Mouse (Mus musculus): ENCODE measurements around the gene Olfr91. TPM values are rescaled to one million over a fixed set of nuclear protein-coding genes. Genes with fewer than 3 reads are reported as not detected.

Gene Olfr91
- polyA plus RNA-seq, 1 experiment from 2014 or later, result not detected

GRCm38 (mm10) chr17:37046312-37047112 lies 51.6 kb downstream of the Olfr91 start:
- Histone ChIP-seq H3K9me3 (ENCODE audit: control insufficient read depth) (no peaks in the 10 kb centered on the region), H3K27ac (ENCODE audit: low read depth, low read length) (no peak overlapping the region), H3K27me3 (replicated peaks; ENCODE audit: control insufficient read depth, insufficient read depth, low read length) (peaks cover 9% of the 10 kb centered on the region; the same call in 1 of the 2 replicates), H3K36me3 (ENCODE audit: control insufficient read depth, insufficient read depth) (no peaks in the 10 kb centered on the region), H3K4me1 (replicated peaks; ENCODE audit: control insufficient read depth, insufficient read depth, low read length) (peaks cover 7% of the 10 kb centered on the region; the same call in 1 of the 2 replicates), H3K9ac (ENCODE audit: low read depth, low read length) (peak overlapping the region; percentile 77), H3K4me3 (ENCODE audit: low read depth, low read length) (peak overlapping the region; percentile 68), H3K4me2 (replicated peaks; ENCODE audit: low read depth) (peak overlapping the region; percentile 97)
- under 1% methylated on average over 23 of the region's 58 CpGs for WGBS
- ATAC-seq, result peak; percentile 36
- TF ChIP-seq CTCF (IDR thresholded peaks at IDR 0.05; ENCODE audit: low read depth), result peak; percentile 49; the same call in 1 of the 2 replicates

- no peaks in the 10 kb centered on the region for H3K9me3 ChIP-seq (ENCODE audit: control insufficient read depth)
- peak within 1 kb of the TSS; percentile 68 for H3K4me3 ChIP-seq (ENCODE audit: low read depth, low read length)
- H3K27me3 ChIP-seq (replicated peaks; ENCODE audit: control insufficient read depth, insufficient read depth, low read length), result peaks cover 9% of the 10 kb centered on the region; the same call in 1 of the 2 replicates
- peaks cover 7% of the 10 kb centered on the region; the same call in 1 of the 2 replicates for H3K4me1 ChIP-seq (replicated peaks; ENCODE audit: control insufficient read depth, insufficient read depth, low read length)
- no peaks in the 10 kb centered on the region for H3K36me3 ChIP-seq (ENCODE audit: control insufficient read depth, insufficient read depth)
- WGBS, result under 1% methylated on average over 52 of the region's 55 CpGs
- ATAC-seq, result peak; percentile 70
- TF ChIP-seq CTCF (IDR thresholded peaks at IDR 0.05; ENCODE audit: low read depth), result no peak
- H3K27ac ChIP-seq (ENCODE audit: low read depth, low read length), result 0 out of 2 replicates have a peak within 1 kb of the TSS, but pooled peaks have one; percentile 21
- H3K9ac ChIP-seq (ENCODE audit: low read depth, low read length), result peak within 1 kb of the TSS; percentile 77
- peak within 1 kb of the TSS; percentile 97 for H3K4me2 ChIP-seq (replicated peaks; ENCODE audit: low read depth)
Measured at GRCm38 (mm10) chr17:37045611-37046311, 52.3 kb downstream of the Olfr91 start, which contains the start of gene Gabbr1. Gabbr1 (plus strand) TSS chr17:37045966.

GRCm38 (mm10) chr17:37044651-37045244 lies 53.3 kb downstream of the Olfr91 start:
- TF ChIP-seq CTCF (IDR thresholded peaks at IDR 0.05; ENCODE audit: low read depth), result no peak
- Histone ChIP-seq H3K9me3 (ENCODE audit: control insufficient read depth) (no peaks in the 10 kb centered on the region), H3K27ac (ENCODE audit: low read depth, low read length) (no peak overlapping the region), H3K27me3 (replicated peaks; ENCODE audit: control insufficient read depth, insufficient read depth, low read length) (peaks cover 9% of the 10 kb centered on the region; the same call in 1 of the 2 replicates), H3K4me1 (replicated peaks; ENCODE audit: control insufficient read depth, insufficient read depth, low read length) (0 out of 2 replicates have a peak, but pooled peaks cover 4% of the 10 kb centered on the region), H3K4me2 (replicated peaks; ENCODE audit: low read depth) (peak overlapping the region; percentile 97; the same call in 1 of the 2 replicates), H3K36me3 (ENCODE audit: control insufficient read depth, insufficient read depth) (no peaks in the 10 kb centered on the region), H3K4me3 (ENCODE audit: low read depth, low read length) (no peak overlapping the region), H3K9ac (ENCODE audit: low read depth, low read length) (no peak overlapping the region)
- no peak for ATAC-seq
- 48% methylated on average over 7 of the region's 7 CpGs for WGBS

Other genes with a start within 250 kb of the Olfr91 start
- gene Trim15, start 231.1 kb downstream of the Olfr91 start, polyA plus RNA-seq (2015; fragmentation: Nextera tagmentation; extraction: Ambion mirVana), result 16.4 and 23.0 TPM in 2 replicates
- 0.07 and 0.21 TPM in 2 replicates for gene Trim10, start 228.7 kb downstream of the Olfr91 start, polyA plus RNA-seq (2015; fragmentation: Nextera tagmentation; extraction: Ambion mirVana)
- gene Trim40, start 208.2 kb downstream of the Olfr91 start, polyA plus RNA-seq (2015; fragmentation: Nextera tagmentation; extraction: Ambion mirVana), result 6.8 TPM in 2 replicates
- 53.7 and 56.2 TPM in 2 replicates for gene Trim31, start 200.2 kb downstream of the Olfr91 start, polyA plus RNA-seq (2015; fragmentation: Nextera tagmentation; extraction: Ambion mirVana)
- 1.7 and 2.2 TPM in 2 replicates for gene Rnf39, start 155.4 kb downstream of the Olfr91 start, polyA plus RNA-seq (2015; fragmentation: Nextera tagmentation; extraction: Ambion mirVana)
- gene Ppp1r11, start 146.5 kb downstream of the Olfr91 start, polyA plus RNA-seq (2015; fragmentation: Nextera tagmentation; extraction: Ambion mirVana), result 91.6 and 96.1 TPM in 2 replicates
- 59.1 and 60.1 TPM in 2 replicates for gene Znrd1, start 139.7 kb downstream of the Olfr91 start, polyA plus RNA-seq (2015; fragmentation: Nextera tagmentation; extraction: Ambion mirVana)
- 5.6 and 6.4 TPM in 2 replicates for gene Znrd1as, start 139.7 kb downstream of the Olfr91 start, polyA plus RNA-seq (2015; fragmentation: Nextera tagmentation; extraction: Ambion mirVana)
- not detected in 2 replicates for gene 2410137M14Rik, start 117.0 kb downstream of the Olfr91 start, polyA plus RNA-seq (2015; fragmentation: Nextera tagmentation; extraction: Ambion mirVana)
- 0.05 TPM in 1 of 2 replicates, not detected in the other for gene H2-M5, start 108.7 kb downstream of the Olfr91 start, polyA plus RNA-seq (2015; fragmentation: Nextera tagmentation; extraction: Ambion mirVana)
- 8.6 and 9.0 TPM in 2 replicates for gene Zfp57, start 97.1 kb downstream of the Olfr91 start, polyA plus RNA-seq (2015; fragmentation: Nextera tagmentation; extraction: Ambion mirVana)
- not detected in 2 replicates for gene Mog, start 74.9 kb downstream of the Olfr91 start, polyA plus RNA-seq (2015; fragmentation: Nextera tagmentation; extraction: Ambion mirVana)
- gene Gabbr1, start 52.3 kb downstream of the Olfr91 start, polyA plus RNA-seq (2015; fragmentation: Nextera tagmentation; extraction: Ambion mirVana), result 4.1 and 4.4 TPM in 2 replicates
- not detected in 2 replicates for gene Olfr90, start 9.8 kb downstream of the Olfr91 start, polyA plus RNA-seq (2015; fragmentation: Nextera tagmentation; extraction: Ambion mirVana)
- gene Olfr92, start 21.8 kb upstream of the Olfr91 start, polyA plus RNA-seq (2015; fragmentation: Nextera tagmentation; extraction: Ambion mirVana), result not detected in 2 replicates
- not detected in 2 replicates for gene Olfr93, start 63.2 kb upstream of the Olfr91 start, polyA plus RNA-seq (2015; fragmentation: Nextera tagmentation; extraction: Ambion mirVana)
- 5.2 and 5.3 TPM in 2 replicates for gene Ubd, start 95.6 kb upstream of the Olfr91 start, polyA plus RNA-seq (2015; fragmentation: Nextera tagmentation; extraction: Ambion mirVana)
- gene Olfr94, start 102.7 kb upstream of the Olfr91 start, polyA plus RNA-seq (2015; fragmentation: Nextera tagmentation; extraction: Ambion mirVana), result not detected in 2 replicates
- not detected in 2 replicates for gene Olfr95, start 114.8 kb upstream of the Olfr91 start, polyA plus RNA-seq (2015; fragmentation: Nextera tagmentation; extraction: Ambion mirVana)
- not detected in 2 replicates for gene Olfr96, start 121.9 kb upstream of the Olfr91 start, polyA plus RNA-seq (2015; fragmentation: Nextera tagmentation; extraction: Ambion mirVana)
- not detected in 2 replicates for gene Olfr97, start 139.1 kb upstream of the Olfr91 start, polyA plus RNA-seq (2015; fragmentation: Nextera tagmentation; extraction: Ambion mirVana)
- not detected in 2 replicates for gene Olfr98, start 165.5 kb upstream of the Olfr91 start, polyA plus RNA-seq (2015; fragmentation: Nextera tagmentation; extraction: Ambion mirVana)
- gene H2-M3, start 171.9 kb upstream of the Olfr91 start, polyA plus RNA-seq (2015; fragmentation: Nextera tagmentation; extraction: Ambion mirVana), result 2.9 and 3.4 TPM in 2 replicates
- gene Olfr99, start 185.2 kb upstream of the Olfr91 start, polyA plus RNA-seq (2015; fragmentation: Nextera tagmentation; extraction: Ambion mirVana), result 0.13 TPM in 1 of 2 replicates, not detected in the other
- not detected in 2 replicates for gene Olfr101, start 206.0 kb upstream of the Olfr91 start, polyA plus RNA-seq (2015; fragmentation: Nextera tagmentation; extraction: Ambion mirVana)
- not detected in 2 replicates for gene Olfr102, start 218.8 kb upstream of the Olfr91 start, polyA plus RNA-seq (2015; fragmentation: Nextera tagmentation; extraction: Ambion mirVana)
- not detected in 2 replicates for gene Olfr103, start 241.4 kb upstream of the Olfr91 start, polyA plus RNA-seq (2015; fragmentation: Nextera tagmentation; extraction: Ambion mirVana)

All from intestine, postnatal 0 days (tissue).